Mouse (Mus musculus) T-helper 1 cell (primary cell): ENCODE data around the gene Zkscan2.

Experiments
- in situ Hi-C: fragments of 300-600 bp; cut with MboI, MseI; formaldehyde crosslinking; loops from one replicate; pipeline ENCODE4 v1.15.1; 2025; ENCODE audit warnings: high pct_unique_total_duplicates

The Zkscan2 gene

GRCm38 (mm10) chr7:123448794-123449193, 51.5 kb downstream of the Zkscan2 start:
- in situ Hi-C loops, result no loop called here

GRCm38 (mm10) chr7:123442079-123442478, 58.2 kb downstream of the Zkscan2 start:
- in situ Hi-C loops, result no loop called here

GRCm38 (mm10) chr7:123431206-123431605, 69.0 kb downstream of the Zkscan2 start:
- in situ Hi-C loops, result no loop called here

- in situ Hi-C loops, result no loop called here
Observed at GRCm38 (mm10) chr7:123430411-123430705, 69.9 kb downstream of the Zkscan2 start.

- in situ Hi-C loops, result no loop called here
Observed at GRCm38 (mm10) chr7:123429624-123430410, 70.4 kb downstream of the Zkscan2 start.
